Mouse (Mus musculus): ENCODE measurements around the gene Tle2.

The Tle2 gene

DNA sequence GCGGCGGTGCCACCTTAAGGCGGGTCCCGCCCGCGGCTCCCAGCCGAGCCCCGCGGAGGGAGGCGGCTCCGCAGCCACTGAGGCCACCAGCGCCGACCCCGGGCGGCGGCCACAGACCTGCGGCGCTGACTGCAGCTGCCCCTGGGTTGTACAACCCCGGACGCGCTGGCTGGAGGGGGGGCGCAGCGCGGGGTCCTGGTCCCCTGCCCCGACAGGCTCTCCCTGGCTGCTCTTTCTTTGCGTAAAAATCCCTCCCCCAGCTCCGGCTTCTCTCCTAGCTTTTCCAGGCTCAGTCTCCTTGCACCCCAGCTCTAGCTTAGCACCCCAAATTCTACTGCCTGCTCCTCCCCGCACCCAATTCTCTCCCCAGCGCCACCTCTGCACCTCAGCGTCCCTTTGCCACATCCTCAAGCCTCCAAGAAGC is 859 bp downstream of the Tle2 start:
- peak; percentile 81 for DNase-seq

GRCm38 (mm10) chr10:81575695-81576094 is 1.3 kb downstream of the Tle2 start:
- DNase-seq, result peak; percentile 54

GRCm38 (mm10) chr10:81579967-81580366 is 5.6 kb downstream of the Tle2 start:
- no peak for DNase-seq

DNA sequence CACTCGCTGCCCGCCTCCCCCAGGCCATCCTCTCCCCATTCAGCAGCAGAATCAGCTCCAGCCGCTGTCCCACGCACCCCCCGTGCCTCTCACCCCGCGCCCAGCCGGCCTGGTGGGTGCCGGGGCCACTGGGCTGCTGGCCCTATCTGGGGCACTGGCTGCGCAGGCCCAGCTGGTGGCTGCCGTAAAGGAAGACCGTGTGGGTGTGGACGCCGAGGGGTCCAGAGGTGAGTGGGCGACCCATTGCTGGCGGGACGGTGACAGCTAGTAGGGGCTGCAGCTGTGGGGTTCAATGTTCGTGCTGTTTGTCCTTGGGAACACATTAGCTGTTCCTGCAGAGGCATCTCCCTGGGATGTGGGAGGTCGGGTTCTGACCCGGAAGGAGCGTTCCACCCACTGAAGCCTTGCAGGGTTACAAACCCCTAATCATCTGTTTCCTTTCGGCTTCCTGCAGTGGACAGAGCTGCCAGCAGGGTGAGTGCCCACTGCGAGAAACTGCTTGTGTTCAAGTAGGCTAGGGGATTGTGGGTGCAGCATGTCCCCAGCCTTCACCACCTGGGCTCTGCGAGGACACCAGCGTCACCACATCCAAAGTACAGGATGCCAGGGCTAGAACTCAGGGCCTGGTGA is 6.2 kb downstream of the Tle2 start:
- DNase-seq, result peak; percentile 55

DNA sequence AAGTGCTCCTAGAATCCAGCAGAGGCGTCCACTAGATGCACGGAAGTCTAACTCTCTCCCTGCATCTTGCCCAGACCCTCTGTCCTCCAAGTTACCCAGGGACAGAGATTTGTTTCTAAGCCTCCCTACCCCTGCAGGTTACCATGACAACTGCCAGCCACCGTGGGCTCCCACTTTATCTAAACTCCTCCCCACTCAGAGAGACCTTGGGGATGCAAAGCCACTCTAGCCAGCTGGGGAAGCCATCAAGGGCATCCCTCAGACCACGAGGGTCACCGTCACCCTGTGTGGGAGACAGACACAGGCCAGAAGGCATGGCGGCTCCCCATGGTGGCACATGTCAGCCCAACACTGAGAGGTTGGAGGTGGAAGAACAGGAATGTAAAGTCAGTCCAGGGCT is 9.0 kb downstream of the Tle2 start:
- DNase-seq, result no peak

DNA sequence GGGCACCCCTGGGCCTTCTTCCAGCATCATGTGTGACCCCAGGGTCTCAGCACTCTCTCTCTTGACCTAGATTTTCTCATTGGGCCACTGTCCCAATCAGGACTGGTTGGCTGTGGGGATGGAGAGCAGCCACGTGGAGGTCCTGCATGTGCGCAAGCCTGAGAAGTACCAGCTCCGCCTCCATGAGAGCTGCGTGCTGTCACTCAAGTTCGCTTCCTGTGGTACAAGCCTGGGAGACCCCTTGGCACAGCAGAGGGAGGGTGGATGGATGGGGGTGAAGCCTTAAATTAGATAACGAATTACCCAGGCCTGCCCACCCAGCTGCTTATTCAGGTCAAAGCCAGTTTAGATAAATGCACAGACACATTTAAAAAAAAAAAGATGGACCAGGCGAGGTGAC is 14.4 kb downstream of the Tle2 start:
- DNase-seq, result no peak

DNA sequence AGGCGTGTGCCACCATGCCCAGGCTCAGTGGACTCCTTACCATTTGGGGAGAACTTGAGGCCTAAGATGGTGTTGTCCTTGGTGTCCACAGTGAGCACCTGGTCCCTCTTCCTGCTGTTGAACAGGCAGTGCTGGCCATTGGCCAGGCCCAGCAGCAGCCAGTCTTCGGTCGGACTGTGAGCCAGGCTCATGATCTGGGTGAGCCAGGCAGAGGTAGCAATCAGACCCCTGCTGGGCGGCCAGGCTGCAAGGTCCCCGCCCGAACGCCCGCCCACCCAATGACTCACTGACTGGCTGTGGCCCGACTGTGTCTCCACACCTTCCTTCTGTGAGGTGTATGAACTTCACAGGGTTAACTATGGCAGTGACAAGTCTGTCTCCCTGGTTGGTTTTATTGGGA is 17.5 kb downstream of the Tle2 start:
- no peak for DNase-seq

- no peak for DNase-seq
Observed at GRCm38 (mm10) chr10:81592631-81593030, 18.3 kb downstream of the Tle2 start.

- no peak for DNase-seq
Observed at GRCm38 (mm10) chr10:81593223-81593622, 18.9 kb downstream of the Tle2 start.

DNA sequence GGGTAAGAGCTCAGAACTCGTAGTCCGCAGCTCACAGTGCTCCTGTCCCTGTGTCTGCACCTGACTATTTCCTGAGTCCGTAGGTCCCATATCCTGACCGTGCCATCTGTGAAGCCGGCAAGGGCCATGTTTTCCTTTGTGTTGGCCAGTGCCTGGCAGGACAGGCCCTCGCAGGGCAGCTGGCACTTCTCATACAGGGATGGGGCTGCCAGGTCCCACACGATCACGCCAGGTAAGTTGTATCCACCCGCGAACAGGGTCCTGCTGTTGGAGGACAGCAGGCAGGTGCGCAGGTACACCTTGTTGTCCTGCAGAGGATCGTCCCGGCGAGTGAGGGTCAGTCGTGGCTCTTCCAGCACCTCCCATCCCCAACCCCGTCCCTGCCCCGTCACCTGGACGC is 19.6 kb downstream of the Tle2 start:
- DNase-seq, result no peak

DNA sequence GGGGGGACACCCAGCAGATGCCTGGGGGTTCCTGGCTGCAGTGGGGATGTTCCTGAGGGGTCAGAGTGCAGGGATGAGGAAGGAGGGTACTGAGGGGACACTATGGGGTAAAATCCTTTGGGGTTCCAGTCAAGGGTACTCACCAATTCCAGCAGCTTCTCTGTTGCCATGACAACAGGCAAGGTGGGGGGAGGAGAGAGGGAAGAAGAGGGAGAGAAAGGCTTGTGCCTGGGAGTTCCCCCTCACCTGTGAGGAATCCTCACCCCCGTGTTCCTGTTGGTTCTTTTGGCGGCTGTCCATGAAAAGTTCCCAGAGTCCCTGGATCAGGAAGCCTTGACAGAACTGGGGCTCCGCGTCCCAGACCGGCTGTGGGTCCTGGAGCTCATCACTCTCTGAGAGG is 21.2 kb downstream of the Tle2 start:
- no peak for DNase-seq

GRCm38 (mm10) chr10:81596611-81597010 is 22.2 kb downstream of the Tle2 start:
- DNase-seq, result no peak

DNA sequence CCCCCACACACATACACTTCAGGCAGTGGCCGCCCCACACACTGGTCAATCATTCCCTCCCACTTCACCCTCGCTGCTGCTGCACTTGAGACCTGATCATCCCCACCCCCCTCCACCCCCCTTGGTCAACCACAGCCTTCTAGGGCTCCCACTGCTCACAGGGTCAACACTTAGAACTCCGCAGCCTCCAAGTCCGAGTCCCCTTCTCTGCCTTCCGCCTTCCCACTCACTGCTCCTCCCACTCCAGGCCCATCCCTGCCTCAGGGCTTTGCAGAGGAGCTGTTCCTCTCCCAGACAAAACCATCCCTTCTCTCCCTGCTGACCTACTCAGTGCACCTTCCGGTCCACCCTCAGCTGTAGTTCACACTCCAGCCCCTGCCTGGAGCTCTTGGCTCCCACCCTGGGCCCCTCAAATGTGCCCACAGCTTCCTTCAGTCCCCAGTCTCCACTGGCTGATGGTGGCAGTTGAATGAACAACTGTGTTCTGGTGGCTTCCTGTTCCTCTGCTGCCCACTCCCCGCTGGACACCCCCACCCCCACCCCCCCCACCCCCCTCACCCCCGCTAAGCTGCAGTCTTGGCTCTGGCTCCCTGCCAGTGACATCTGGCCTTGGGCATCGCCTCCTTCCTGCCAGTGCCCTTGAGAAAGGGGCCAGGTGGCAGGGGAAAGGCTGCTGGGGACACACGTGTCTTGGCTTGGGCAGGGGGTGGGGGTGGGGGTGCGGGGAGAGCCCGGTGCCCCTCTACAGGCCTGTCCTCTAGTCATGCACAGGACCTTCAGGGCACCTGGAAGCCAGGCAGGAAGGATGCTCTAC is 23.0 kb downstream of the Tle2 start:
- peak; percentile 53 for DNase-seq

DNA sequence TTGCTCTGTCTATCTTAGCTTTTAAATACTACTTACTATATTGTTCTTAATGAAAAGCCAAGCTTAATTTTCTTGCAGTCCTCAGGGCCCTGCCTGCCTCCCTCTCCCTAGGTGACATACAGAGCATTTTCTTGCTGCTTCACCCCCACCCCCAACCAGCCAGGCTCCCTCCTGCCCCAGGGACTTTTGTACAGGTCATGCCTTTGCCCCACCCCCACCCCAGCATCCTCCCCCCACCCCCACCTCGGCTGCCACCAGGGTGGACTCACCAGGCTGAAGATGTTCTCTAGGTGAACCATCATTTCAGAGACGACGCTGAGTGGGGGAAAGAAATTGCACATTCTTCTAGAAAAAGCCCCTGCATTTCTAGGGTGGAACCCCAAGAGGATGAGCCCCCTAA is 24.0 kb downstream of the Tle2 start:
- DNase-seq, result no peak

DNA sequence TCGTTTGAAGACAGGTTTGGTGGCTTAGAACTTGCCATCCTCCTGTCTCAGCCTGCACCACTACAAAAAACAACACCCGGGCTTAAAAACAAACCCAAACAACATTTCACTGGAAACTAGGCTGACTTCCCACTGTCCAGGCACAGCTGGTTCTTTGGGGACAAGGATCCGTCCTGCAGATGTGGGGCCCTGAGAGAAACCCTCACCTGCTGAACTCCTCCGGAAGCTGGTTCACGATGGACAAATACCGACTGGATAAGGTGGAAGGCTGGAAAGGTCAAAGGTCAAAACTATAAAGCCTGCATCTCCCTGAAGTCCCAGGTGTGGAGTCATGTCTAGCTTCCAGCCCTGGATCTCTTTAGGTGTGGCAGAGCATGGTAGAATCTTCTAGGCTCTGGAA is 24.5 kb downstream of the Tle2 start:
- no peak for DNase-seq

DNA sequence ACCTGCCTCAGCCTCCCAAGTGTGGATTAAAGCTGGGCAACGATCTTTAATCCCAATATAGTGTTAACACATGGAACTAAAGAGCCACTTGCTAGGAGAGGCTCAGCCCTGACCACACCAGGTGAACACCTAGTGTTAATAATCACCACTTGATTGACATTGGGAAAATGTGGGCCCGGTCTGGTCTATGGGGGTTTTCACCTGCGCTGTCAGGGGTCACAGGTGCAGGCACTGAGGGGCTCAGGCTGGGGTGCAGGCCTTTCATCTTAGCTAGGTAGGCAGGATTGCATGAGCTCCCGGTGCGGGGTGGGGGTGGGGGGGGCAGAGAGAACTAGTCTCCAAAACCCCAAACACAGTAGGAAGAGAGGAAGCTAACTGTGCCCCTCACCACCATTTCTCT is 25.3 kb downstream of the Tle2 start:
- DNase-seq, result no peak

DNA sequence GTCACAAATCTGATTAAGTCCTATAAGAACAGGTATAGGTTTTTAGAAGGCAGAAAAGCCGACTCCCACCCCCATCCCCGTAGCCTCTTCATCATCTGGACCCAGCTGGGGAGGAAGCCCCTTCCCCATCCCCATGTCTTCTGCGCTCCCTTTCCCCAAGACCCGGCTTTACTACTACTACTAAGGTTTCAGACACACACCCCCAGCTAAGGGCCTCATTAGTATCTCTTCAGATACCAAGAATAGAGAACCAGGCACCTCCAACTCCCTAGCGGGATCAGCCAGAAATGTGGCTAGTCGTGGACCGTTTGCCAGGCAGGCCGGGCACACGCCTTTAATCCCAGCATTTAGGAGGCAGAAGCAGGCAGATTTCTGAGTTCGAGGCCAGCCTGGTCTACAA is 25.7 kb downstream of the Tle2 start:
- DNase-seq, result no peak

DNA sequence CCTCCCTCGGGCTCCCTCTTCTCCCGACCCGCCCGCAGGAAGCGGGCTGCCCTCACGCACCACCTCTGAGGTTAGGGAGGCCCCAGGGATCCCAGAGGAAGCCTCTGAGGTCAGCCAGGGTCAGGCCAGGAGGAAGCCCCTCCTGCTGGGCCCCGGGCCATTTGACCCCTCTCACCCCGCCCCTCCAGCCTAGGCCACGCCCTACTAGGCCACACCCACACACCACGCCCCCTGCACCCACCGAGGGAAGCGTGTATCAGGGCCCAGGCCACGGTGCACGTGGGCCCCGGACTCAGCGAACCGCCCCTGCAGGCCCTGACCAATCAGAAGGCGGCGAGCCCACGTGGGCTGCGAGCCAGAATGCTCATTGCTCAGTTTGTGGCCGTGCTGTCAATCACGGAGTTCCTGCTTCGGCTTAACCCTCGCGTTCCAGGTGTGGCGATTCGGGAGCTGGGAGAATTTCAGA is 26.4 kb downstream of the Tle2 start, which contains the start of gene Tle6:
Tle6 (minus strand) TSS at position 336 of the 466 bp plus-strand sequence.
- DNase-seq, result peak; percentile 97

DNA sequence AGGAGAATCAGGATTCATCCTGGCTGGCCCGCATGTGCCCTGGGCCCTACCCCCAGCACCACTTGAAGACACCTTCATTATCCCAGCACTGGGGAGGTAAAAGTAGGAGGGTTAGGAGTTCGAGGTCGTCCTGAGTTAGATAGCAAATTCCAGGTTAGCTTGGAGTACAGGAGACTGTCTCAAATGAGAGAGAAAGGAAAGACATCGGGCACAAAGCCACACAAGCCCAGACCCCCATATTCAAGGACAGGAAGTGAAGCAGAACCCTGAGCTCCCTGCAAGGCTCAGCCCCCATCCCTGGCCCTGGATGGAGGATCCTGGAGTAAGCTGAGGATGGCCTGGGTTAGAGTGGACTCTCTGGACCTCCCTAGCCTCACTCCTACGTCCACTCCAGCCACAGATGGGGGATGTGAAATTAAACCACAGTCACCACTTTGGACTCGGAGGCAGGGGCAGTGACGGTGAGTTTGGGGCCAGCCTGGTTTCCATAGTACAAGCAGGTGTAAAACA is 27.1 kb downstream of the Tle2 start:
- DNase-seq, result no peak

- DNase-seq, result no peak
Observed at GRCm38 (mm10) chr10:81602741-81603151, 28.4 kb downstream of the Tle2 start.

DNA sequence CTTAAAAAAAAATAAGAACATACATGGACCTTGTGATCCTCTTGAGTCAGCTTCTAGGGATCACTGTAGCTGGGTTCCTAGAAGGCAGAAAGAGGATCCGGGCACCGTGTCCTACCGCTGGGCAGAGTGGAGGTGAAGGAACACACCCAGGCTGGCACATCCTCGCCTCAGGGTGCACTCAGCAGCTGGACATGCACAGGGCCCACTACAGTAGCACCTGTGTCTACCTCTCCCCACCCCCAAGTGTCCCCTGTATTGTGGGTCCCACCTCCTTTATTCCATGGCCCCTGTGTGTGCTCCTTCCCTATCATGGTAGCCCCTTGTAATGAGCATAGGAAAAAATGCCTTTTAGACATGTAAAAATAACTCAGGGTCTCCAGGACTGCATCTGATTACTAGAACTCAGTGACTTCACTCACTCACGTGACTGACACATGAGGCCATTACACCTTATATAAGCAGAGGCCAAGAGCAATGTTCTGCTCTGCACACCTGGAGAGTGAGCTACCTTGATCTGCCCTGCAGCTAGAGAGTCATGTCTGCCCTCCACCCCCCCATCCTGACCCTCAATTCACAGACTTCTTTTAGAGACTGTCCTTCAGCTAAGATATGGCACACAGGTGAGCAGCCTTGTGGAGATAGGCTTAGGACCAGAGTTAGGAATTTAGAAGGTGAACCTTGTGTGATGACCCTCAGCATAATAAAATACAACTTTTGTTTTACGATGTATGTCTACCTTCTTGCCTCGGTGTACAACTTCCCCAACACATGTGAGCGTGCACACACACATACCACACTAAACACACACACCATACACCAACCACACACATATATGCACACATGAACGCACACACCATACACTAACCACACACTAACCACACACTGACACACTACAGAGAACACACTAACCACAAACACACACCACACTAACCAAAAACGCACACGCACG is 29.9 kb downstream of the Tle2 start:
- no peak for DNase-seq

- peak; percentile 94 for DNase-seq
Observed at GRCm38 (mm10) chr10:81604968-81605665, 30.8 kb downstream of the Tle2 start.

DNA sequence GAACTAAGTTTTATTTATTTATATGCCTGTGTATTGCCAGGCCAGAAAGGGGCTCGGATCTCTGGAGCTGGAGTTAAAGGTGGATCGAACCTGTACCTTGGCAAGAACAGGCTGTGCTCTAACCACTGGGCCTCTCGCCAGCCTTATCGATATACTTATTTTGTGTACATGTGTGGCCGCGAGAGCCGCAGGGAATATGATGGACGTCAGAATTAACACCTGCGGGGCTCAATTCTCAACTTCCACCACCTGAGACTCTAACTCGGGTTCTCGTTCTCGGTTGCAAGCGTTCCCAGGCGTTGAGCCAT is 31.3 kb downstream of the Tle2 start:
- DNase-seq, result no peak
